Mouse (Mus musculus): ENCODE measurements around the gene Rilp. TPM values are rescaled to one million over a fixed set of nuclear protein-coding genes. Genes with fewer than 3 reads are reported as not detected.
A peak's percentile ranks its signal among the peaks of the same experiment; 100 is the strongest.

The Rilp gene
- total RNA-seq, 2 experiments from 2014 or later = not detected

DNA sequence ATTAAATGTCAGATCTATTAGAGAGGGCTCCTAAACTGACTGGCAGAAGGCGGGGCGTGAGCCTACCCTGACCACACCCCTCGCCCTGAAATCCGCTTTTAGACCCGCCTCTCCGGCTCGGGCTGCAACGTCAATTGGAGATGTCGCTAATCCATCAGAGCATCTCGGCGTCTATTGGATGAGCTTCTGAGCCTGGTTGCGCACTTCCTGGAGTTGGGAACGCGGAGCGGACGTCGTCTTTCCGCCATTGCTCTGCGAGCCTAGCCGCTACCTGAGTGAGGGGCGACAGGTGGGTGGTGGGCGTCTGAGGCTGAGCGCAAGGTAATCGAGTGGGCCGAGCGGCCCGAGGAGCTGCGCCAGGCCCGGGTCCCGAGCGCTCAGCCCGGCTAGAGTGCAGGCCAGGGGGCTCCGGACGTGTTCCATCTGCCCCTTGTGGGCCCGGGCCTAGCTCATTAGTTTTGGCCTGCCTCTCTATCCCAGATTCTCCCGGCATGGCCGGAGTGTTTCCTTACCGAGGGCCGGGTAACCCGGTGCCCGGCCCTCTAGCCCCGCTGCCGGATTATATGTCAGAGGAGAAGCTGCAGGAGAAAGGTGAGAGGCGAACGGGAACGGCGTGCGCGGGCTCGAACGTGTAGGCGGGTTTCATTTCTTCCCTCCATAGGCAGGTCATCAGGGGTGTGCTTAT lies 23.2 kb upstream of the Rilp start, which contains the start of gene Prpf8:
Gene Prpf8, plus strand, starts transcription at position 216 of the 685 bp plus-strand sequence.
- ATAC-seq (replicated peaks; ENCODE audit: low FRiP score, poor library complexity, severe bottlenecking) = peak; percentile 99

GRCm38 (mm10) chr11:75487496-75487895 lies 22.4 kb upstream of the Rilp start:
- no peak for ATAC-seq (replicated peaks; ENCODE audit: low FRiP score, poor library complexity, severe bottlenecking)

GRCm38 (mm10) chr11:75494296-75495049 lies 15.4 kb upstream of the Rilp start:
- no peak for ATAC-seq (replicated peaks; ENCODE audit: low FRiP score, poor library complexity, severe bottlenecking)

DNA sequence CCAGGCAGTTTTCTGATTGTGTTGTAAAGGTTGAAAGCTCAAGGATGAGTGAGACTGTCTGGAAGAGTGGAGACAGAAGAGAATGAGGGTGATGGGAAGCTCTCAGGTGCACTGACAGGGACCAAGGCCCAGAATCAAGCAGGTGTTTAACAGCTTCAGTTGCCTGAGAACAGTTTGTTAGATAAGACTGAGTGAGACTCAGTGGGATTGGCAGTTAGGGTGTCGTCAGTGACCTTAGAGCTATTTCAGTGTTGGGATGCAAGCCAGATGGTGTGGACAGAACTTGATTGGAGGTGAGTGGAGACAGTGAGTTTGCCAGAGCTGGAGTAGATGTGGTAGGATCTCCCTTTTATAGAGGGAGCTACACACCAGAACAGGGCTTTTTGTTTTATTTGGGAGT lies 11.8 kb upstream of the Rilp start:
- ATAC-seq (replicated peaks; ENCODE audit: low FRiP score, poor library complexity, severe bottlenecking) = no peak

DNA sequence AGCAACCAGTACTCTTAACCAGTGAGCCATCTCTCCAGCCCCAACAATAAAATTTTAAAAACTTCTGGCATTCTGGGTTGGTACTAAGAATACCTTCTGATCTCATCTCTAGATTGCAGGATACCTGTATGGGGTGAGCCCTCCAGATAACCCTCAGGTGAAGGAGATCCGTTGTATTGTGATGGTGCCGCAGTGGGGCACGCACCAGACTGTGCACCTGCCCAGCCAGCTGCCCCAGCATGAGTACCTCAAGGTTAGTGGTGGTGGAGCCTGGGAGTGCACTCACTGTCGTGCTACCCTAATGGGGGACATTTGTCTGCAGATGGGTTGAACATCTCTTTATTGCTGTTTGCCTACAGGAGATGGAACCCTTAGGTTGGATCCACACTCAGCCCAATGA lies 1.7 kb upstream of the Rilp start:
- ATAC-seq (replicated peaks; ENCODE audit: low FRiP score, poor library complexity, severe bottlenecking) = no peak

- no peak for ATAC-seq (replicated peaks; ENCODE audit: low FRiP score, poor library complexity, severe bottlenecking)
Observed at GRCm38 (mm10) chr11:75508904-75509303, 990 bp upstream of the Rilp start.

DNA sequence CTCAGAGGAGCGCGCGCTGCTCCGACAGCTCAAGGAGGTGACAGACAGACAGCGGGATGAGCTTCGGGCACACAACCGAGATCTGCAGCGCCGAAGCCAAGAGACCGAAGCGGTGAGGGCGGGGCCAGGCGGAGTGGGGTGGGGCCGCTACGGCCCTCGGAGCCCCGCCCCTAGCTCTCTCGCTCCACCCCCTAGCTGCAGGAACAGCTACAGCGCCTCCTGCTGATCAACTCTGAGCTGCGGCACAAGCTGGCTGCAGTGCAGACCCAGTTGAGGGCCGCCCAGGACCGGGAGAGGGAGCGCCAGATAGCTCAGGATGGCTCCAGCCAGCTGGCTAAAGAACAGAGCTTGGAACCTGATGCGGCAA lies 716 bp downstream of the Rilp start:
- peak; percentile 88 for ATAC-seq (replicated peaks; ENCODE audit: low FRiP score, poor library complexity, severe bottlenecking)

DNA sequence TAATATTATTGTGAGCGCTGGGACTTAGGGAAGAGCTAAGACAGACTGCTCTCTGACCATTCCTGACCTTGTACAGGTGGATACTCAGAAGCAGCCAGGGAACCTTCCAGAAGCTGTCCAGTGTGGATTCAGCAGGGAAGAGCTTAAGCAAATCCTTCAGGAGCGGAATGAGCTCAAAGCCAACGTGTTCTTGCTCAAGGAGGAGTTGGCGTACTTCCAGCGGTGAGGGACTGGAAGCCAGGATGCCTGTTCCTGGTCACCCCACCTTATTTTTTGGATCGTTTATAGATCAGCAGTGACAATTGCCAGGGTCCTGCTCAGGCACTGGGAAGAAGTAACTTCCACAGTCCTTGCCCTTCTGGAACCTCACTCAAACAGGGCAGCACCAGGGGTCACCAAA lies 1.3 kb downstream of the Rilp start:
- no peak for ATAC-seq (replicated peaks; ENCODE audit: low FRiP score, poor library complexity, severe bottlenecking)

DNA sequence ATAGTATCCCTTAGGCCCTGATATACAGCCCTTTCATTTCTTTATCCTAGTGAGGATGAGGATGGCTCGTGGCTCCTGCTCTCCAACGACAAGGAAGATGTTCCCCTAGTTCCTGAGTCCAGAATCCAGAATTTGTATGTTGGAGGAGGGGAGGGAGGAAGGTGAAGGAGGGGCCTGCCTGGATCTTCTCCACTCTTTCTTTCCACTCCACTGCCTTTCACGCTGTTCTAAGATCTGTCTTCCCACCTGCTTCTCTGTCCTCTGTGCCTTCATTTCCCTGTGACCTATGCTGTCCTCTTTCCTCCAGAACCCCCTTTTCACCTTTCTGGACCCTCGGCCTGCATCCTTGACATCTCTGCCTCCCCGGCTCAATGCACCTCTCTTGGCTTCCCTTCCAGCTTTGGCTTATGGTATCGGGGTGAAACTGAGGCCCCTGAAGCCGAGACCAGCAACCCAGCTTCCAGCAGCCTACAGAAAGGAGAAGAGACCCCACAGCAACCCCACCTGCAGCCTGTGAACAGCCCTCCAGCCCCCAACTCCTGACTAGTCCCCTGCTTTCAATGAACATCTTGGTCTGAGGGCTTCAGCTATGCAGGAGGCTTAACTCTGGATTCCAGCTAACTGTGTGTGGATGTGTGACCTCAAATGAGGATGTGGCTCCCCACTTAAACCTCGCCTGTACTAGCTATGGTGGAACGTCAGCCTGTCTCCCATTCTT lies 2.6 kb downstream of the Rilp start:
- ATAC-seq (replicated peaks; ENCODE audit: low FRiP score, poor library complexity, severe bottlenecking) = no peak

- ATAC-seq (replicated peaks; ENCODE audit: low FRiP score, poor library complexity, severe bottlenecking) = no peak
Observed at GRCm38 (mm10) chr11:75513336-75513735, 3.4 kb downstream of the Rilp start, which contains the start of gene Scarf1. TSS of gene Scarf1 (plus strand) at chr11:75513540.

DNA sequence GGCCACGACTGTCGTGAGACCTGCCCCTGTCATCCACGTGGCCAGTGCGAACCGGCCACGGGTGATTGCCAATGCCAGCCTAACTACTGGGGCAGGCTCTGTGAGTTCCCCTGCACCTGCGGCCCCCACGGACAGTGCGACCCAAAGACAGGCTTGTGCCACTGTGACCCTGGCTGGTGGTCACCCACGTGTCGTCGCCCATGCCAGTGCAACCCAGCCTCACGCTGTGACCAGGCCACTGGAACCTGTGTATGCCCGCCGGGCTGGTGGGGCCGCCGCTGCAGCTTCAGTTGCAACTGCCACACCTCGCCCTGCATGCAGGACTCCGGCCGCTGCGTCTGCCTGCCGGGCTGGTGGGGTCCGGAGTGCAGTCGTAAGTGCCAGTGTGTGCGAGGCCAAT lies 5.3 kb downstream of the Rilp start:
- no peak for ATAC-seq (replicated peaks; ENCODE audit: low FRiP score, poor library complexity, severe bottlenecking)

- ATAC-seq (replicated peaks; ENCODE audit: low FRiP score, poor library complexity, severe bottlenecking) = no peak
Observed at GRCm38 (mm10) chr11:75519834-75520633, 10.1 kb downstream of the Rilp start.

GRCm38 (mm10) chr11:75521609-75522008 lies 11.7 kb downstream of the Rilp start:
- ATAC-seq (replicated peaks; ENCODE audit: low FRiP score, poor library complexity, severe bottlenecking) = no peak

DNA sequence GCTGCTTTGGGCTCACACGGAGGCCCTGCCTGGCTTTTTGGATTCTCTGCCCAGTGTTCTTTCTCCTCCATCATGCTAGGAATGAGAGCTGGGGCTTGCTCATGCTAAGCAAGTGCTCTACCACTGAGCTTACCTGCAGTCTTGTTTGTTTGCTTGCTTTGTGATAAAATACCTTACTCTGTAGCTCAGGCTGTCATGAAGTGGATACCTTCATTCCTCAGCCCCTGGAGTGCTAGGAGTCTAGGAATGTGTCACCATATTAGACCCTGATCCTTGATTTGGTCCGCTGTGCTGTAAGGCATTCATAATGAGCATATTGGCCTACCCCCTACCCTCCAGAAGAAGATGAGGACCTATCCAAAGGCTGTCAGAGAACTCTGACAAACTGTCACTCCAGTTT lies 12.9 kb downstream of the Rilp start:
- ATAC-seq (replicated peaks; ENCODE audit: low FRiP score, poor library complexity, severe bottlenecking) = no peak

- no peak for ATAC-seq (replicated peaks; ENCODE audit: low FRiP score, poor library complexity, severe bottlenecking)
Observed at GRCm38 (mm10) chr11:75525531-75526125, 15.7 kb downstream of the Rilp start.

DNA sequence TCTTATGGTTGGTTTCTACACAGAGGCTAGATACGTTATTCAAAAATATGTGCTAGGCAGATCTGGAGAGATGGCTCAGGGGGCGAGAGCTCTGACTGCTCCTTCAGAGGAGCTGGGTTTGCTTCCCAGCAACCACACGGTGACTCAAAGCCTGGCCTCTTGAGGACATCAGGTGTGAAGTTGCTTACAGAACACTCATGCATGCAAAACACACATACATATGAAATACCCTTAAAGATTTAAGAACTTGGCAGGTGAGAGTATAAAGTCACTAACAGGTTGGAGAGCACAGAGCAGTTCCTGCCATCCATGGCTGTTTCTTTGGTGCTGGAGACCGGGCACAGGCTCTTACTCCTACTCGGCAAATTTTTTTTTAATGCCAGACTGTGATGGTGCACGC lies 17.0 kb downstream of the Rilp start:
- ATAC-seq (replicated peaks; ENCODE audit: low FRiP score, poor library complexity, severe bottlenecking) = no peak

DNA sequence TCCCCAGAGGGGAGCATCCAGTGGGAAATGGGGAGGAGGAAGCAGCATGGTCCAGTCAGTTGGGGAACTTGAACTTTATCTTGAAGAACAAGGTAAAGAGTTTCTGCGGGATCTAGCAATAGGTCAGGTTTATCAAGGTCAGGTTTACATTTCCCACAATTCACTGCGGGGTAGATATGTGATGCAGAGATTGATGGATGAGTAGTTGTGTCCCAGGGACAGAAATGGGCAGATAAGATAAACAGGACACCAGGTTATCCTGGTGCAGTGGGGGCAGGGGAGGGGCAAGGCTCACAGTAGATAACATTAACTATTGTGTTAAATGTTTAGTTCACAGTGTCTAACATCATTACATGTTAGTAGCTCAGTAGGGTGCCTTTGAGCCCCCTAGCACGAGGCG lies 19.9 kb downstream of the Rilp start:
- no peak for ATAC-seq (replicated peaks; ENCODE audit: low FRiP score, poor library complexity, severe bottlenecking)

DNA sequence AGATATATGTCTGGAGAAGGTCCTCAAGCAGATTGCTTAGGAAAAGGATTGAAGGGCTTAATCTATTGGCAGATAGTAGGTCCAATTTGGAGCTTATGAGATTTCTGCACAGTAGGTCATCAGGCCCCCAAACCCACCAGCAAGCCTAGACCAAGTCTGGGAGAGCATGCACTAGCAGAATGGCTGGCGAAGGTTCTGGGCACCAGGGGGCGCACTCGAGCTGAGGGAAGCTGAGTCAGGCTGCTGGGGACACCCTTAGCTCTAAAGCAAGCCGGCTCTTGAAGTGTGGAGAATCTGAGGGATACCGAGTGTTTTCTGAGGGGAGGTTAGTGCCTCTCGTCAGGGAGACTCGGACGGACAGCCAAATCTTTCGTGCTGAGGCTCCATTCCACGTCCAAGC lies 20.4 kb downstream of the Rilp start:
- peak; percentile 76 for ATAC-seq (replicated peaks; ENCODE audit: low FRiP score, poor library complexity, severe bottlenecking)

DNA sequence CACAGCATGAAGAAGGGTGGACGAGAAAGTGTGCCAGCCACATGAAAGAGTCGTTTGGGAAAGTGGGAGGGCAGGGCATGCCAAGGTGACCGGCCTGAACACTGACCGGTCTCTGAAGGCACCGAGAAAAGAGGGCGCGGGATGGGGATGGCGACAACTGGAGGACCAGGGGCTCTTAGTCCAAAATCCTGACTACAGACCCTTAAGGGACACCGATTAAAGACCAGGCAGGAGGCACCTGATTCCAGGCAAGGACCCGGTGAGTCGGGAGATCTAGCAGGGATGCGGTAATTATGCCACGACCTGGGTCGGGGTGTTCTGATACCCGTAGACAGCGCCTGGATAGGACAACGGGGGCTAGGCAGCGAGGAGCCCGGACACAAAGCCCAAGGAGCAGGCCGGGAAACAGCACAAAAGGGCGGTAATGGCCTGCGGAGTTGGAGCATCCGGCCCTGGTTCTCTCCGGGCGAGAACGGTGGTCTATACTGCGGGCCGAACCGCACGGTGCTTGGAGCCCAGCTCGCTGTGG lies 21.0 kb downstream of the Rilp start:
- ATAC-seq (replicated peaks; ENCODE audit: low FRiP score, poor library complexity, severe bottlenecking) = peak; percentile 40
